Mouse (Mus musculus) heart, postnatal 0 days (tissue): ENCODE data around the gene Atp10a.

ENCODE experiments used
- CTCF ChIP-seq: IDR thresholded peaks from 2 replicates; pipeline ENCODE4 v1.5.1; 2016; ENCODE audit warnings: antibody characterized with exemption, control low read depth, low read depth
- EP300 ChIP-seq: IDR thresholded peaks from 2 replicates; pipeline ENCODE4 v1.6.1; 2016; ENCODE audit warnings: antibody characterized with exemption, low read depth

- peak; percentile 63 for TF ChIP-seq CTCF
- TF ChIP-seq EP300: no peak
Measured at GRCm38 (mm10) chr7:58770254-58770653, 114.3 kb downstream of the Atp10a start.
